Mouse (Mus musculus) lung, postnatal 0 days (tissue): ENCODE results near the gene Mrgprx2. TPM values are rescaled to one million over a fixed set of nuclear protein-coding genes. Genes with fewer than 3 reads are reported as not detected.
"Not testable (repeated sequence)": the region's sequence is repeated elsewhere in the genome, so short reads cannot be mapped to it uniquely, and the experiment has no call there.

Source experiments
- ATAC-seq: fragments of 200-750 bp; cut with Nextera tagmentation; 2 replicates; pipeline ENCODE4 v1.8.0; 2017; ENCODE audit warnings: moderate library complexity
- DNase-seq: peaks from one replicate; pipeline ENCODE4 v3.0.0-alpha.2; 2016; ENCODE audit warnings: low spot score
- H3K27ac ChIP-seq: fragments of 300-500 bp; sonication (generic); 2 replicates; pipeline ENCODE4 v1.5.1; 2014; ENCODE audit warnings: antibody characterized with exemption, mild to moderate bottlenecking, low read length, mixed read lengths
- H3K27me3 ChIP-seq: fragments of 300-500 bp; sonication (generic); replicated peaks from 2 replicates; pipeline ENCODE4 v1.6.1; 2014; ENCODE audit warnings: low read length, mixed read lengths; ENCODE audit not compliant: insufficient read depth
- H3K36me3 ChIP-seq: fragments of 300-500 bp; sonication (generic); 2 replicates; pipeline ENCODE4 v1.6.1; 2014; ENCODE audit warnings: low read length, mixed read lengths; ENCODE audit not compliant: insufficient read depth
- H3K4me1 ChIP-seq: fragments of 300-500 bp; sonication (generic); 2 replicates; pipeline ENCODE4 v1.6.1; 2014; ENCODE audit warnings: antibody characterized with exemption, low read depth, low read length, mixed read lengths; ENCODE audit not compliant: insufficient read depth
- H3K4me2 ChIP-seq: fragments of 300-500 bp; sonication (generic); replicated peaks from 2 replicates; pipeline ENCODE4 v1.6.1; 2014; ENCODE audit warnings: low read depth, mild to moderate bottlenecking, low read length, moderate library complexity, mixed read lengths
- H3K4me3 ChIP-seq: fragments of 300-500 bp; sonication (generic); 2 replicates; pipeline ENCODE4 v1.5.1; 2014; ENCODE audit warnings: low read depth, low read length
- H3K9ac ChIP-seq: fragments of 300-500 bp; sonication (generic); replicated peaks from 2 replicates; pipeline ENCODE4 v1.6.1; 2014; ENCODE audit warnings: low read depth, mild to moderate bottlenecking
- H3K9me3 ChIP-seq: fragments of 300-500 bp; sonication (generic); 2 replicates; pipeline ENCODE4 v1.6.1; 2016; ENCODE audit warnings: low read length, mixed read lengths
- CTCF ChIP-seq: IDR thresholded peaks from 2 replicates; pipeline ENCODE4 v1.5.1; 2016; ENCODE audit warnings: antibody characterized with exemption, mild to moderate bottlenecking
- EP300 ChIP-seq: IDR thresholded peaks from 2 replicates; pipeline ENCODE4 v1.6.1; 2016; ENCODE audit warnings: antibody characterized with exemption, mild to moderate bottlenecking, control low read depth
- WGBS: fragments of 180-500 bp; shearing (Covaris S2); extraction: QIAGEN DNeasy Blood & Tissue Kit; methylation state at CpG from one replicate; pipeline ENCODE4 v1.1.7; 2014; 5-methylcytosine and 5-hydroxymethylcytosine counted together
- polyA plus RNA-seq: library from polyadenylated mRNA; unstranded; fragments of >200 nt; fragmentation: Nextera tagmentation; extraction: Ambion mirVana; gene quantifications from 2 replicates; pipeline ENCODE4 v1.2.1, GENCODE M21; 2015

Mrgprx2 gene
- 0.07 TPM in 1 of 2 replicates, not detected in the other for polyA plus RNA-seq

DNA sequence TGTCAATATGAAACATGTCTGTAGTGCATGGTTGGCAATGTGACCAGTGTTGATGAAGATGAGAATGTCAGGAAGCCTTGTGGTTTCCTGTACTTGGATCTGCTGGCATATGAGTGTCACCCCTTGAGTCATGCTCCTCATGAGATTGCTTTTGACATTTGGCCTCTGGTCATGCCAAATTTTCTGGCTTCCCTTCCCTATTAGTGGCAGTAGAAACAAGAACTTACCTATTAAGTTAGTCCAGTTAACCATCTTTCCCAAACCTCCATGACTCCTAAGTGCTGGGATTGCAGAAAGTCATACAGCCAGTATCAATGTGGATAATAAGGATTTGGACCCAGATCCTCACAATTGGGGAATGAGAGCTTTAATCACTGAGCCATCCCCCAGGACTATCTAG lies at the start of gene Mrgprx2:
Mrgprx2 (minus strand) TSS at position 101 of the 400 bp plus-strand sequence.
- no peaks in the 10 kb centered on the region for H3K36me3 ChIP-seq
- no peak for ATAC-seq
- H3K4me3 ChIP-seq: no peak within 1 kb of the TSS
- H3K9ac ChIP-seq: no peak within 1 kb of the TSS
- H3K27ac ChIP-seq: no peak within 1 kb of the TSS
- no peak for TF ChIP-seq CTCF
- no peak for TF ChIP-seq EP300
- no peak for DNase-seq
- H3K4me1 ChIP-seq: no peaks in the 10 kb centered on the region
- H3K27me3 ChIP-seq: no peaks in the 10 kb centered on the region
- no peaks in the 10 kb centered on the region for H3K9me3 ChIP-seq
- H3K4me2 ChIP-seq: no peak within 1 kb of the TSS

DNA sequence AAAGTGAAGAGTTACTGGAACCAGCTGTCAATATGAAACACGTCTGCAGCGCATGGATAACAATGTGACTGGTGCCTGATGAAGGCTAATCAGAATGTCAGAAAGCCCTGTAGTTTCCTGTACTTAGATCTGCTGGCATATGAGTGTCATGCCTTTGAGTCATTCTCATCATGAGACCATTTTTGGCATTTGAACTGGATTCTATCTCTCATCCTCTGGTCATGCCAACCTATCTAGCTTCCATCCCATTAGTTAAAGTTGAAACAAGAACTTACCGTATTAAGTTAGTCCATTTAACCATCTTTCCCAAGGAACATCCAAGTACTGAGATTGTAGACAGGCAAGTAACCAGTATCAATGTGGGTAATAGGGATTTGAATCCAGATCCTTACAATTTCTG lies 42.9 kb downstream of the Mrgprx2 start, which contains the start of gene Mrgprb1:
Mrgprb1 (minus strand) TSS at position 101 of the 400 bp plus-strand sequence.
- Histone ChIP-seq H3K36me3 (no peaks in the 10 kb centered on the region), H3K9ac (no peak within 1 kb of the TSS), H3K27ac (no peak within 1 kb of the TSS), H3K4me3 (no peak within 1 kb of the TSS), H3K4me1 (no peaks in the 10 kb centered on the region), H3K4me2 (no peak within 1 kb of the TSS), H3K27me3 (no peaks in the 10 kb centered on the region), H3K9me3 (no peaks in the 10 kb centered on the region; the same call in 1 of the 2 replicates)
- WGBS: 75% methylated on average over 3 of the region's 3 CpGs
- DNase-seq (no peak), ATAC-seq (no peak)
- TF ChIP-seq CTCF (no peak), EP300 (no peak)

DNA sequence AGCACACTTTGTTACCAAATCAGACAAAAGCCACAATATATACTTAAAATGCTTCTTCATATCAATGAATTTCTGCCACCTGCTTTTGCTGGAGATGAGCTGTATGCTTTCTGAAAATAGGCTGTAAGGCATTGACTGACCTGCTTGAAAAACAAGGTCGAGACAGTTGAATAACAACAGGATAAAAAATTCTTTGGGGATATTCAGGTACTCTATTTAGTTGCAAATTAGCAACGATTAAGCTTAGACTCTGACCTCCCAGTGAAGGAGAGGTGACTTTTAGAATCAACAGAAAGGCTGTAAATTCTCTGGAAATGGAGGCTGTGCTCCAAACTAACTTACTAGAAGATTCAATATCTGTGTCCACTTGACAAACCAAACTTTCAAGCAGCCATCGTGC lies 62.5 kb downstream of the Mrgprx2 start:
- no peak for TF ChIP-seq CTCF
- TF ChIP-seq EP300: no peak
- ATAC-seq (no peak), DNase-seq (no peak)
- 35% methylated on average over 3 of the region's 3 CpGs for WGBS
- H3K9me3 ChIP-seq: no peaks in the 10 kb centered on the region
- no peak overlapping the region for H3K9ac ChIP-seq
- H3K4me2 ChIP-seq: no peak overlapping the region
- no peak overlapping the region for H3K4me3 ChIP-seq
- H3K27me3 ChIP-seq: no peaks in the 10 kb centered on the region
- H3K36me3 ChIP-seq: no peaks in the 10 kb centered on the region
- no peaks in the 10 kb centered on the region for H3K4me1 ChIP-seq
- no peak overlapping the region for H3K27ac ChIP-seq

DNA sequence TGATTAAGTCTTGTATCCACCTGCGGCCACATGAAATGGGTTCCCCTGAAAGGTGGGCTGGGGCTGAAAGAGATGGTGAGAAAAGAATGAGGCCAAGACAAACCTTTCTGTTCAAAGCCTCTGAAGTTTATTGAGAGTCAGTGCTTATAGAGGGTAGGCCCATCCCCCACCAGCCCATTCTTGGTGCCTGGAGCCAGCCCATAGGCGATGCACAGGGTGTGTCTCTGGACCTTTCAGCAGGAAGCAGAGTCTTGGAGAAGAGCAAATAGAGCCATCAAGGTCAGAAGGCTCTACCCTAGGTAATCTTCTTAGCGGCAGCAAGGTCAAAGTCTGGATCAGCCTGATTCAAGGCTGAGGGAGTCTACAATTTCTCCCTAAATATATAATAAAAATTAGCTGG lies 63.2 kb downstream of the Mrgprx2 start:
- not testable (repeated sequence) for H3K9me3 ChIP-seq, H3K27ac ChIP-seq, H3K4me1 ChIP-seq, H3K4me2 ChIP-seq, DNase-seq, H3K36me3 ChIP-seq, H3K9ac ChIP-seq, H3K4me3 ChIP-seq, H3K27me3 ChIP-seq, ATAC-seq
- WGBS: 71% methylated on average over 3 of the region's 3 CpGs

Other genes with a start within 250 kb of the Mrgprx2 start
- not detected in 2 replicates for gene Mrgprb8, start 110.8 kb downstream of the Mrgprx2 start, polyA plus RNA-seq
- 0.12 TPM in 1 of 2 replicates, not detected in the other for gene Mrgprb1, start 43.0 kb downstream of the Mrgprx2 start, polyA plus RNA-seq
- gene Mrgprb2, start 58.8 kb upstream of the Mrgprx2 start, polyA plus RNA-seq: 0.11 and 0.17 TPM in 2 replicates
- gene Mrgprb3, start 144.5 kb upstream of the Mrgprx2 start, polyA plus RNA-seq: not detected in 2 replicates